Mouse (Mus musculus) retina, postnatal 7 days (tissue): ENCODE measurements around the gene Cts7.

Source experiments
- DNase-seq: peaks from one replicate; pipeline ENCODE4 v3.0.0-alpha.2; 2012; ENCODE audit warnings: low read depth, low spot score

The Cts7 gene

DNA sequence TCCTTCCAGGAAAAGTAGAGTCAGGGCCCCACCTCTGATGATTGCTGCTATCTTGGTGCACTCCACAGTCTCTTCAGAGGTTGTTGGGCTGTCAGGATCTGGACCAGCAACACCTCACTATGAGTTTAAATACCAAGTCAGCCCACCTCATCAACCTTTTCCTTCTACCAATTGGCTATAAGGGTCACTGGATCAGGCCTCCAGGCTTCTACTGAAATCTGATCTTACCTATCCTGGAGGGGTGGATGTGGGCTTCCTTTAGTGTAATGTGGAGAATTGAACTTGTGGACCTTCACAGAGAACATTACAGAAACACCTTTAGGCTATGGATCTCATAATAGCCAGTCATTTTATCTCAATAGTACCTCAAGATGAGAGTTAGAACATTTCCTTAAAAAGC, at the start of gene Cts7:
Gene Cts7, minus strand, starts transcription at position 101 of the 400 bp plus-strand sequence.
- DNase-seq: no peak
